Mouse (Mus musculus) layer of hippocampus, postnatal 36 days (tissue): ENCODE data around the gene Ptger3. TPM values are rescaled to one million over a fixed set of nuclear protein-coding genes. Genes with fewer than 3 reads are reported as not detected.

ENCODE experiments used
- microRNA-seq, 2 experiments: library from miRNA; unstranded; fragments of <30 nt; microRNA quantifications; one replicate each; pipeline ENCODE4 v1.2.0; 2021
- total RNA-seq, 2 experiments: library from RNA; stranded (reverse); gene quantifications; 2 replicates each; pipeline ENCODE4 v1.2.3; 2021

Ptger3 gene
- total RNA-seq, 2 experiments from 2014 or later = 1.8 to 2.0 TPM

Small RNA genes within 50 kb of the gene (microRNA-seq; reads per million reads assigned to microRNA genes)
- 264 to 315 reads per million in 2 experiments for gene Mir186

Other genes starting within 250 kb of the Ptger3 start
- 100 to 1,000 TPM; 137 to 139 TPM for gene Zranb2, start 32.7 kb upstream of the Ptger3 start, total RNA-seq